In the genomic region with DNA sequence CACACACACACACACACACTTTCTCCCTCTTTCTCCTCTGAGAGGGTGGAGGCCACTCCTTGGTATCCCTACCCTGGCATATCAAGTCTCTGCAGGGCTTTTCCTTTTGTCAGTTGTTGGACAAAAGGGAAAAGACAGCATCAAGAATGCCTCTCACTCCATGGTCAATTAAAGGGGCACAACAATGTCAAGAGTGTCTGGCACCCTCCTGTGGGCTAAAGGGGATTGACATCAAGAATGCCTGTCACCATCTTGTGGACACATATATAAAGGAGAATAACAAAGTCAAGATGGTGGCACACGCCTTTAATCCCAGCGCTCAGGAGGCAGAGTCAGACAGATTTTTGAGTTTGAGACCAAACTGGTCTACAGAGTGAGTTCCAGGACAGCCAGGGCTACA, we compare ENCODE assay signal across 22 mouse cellular contexts. TPM values are rescaled to one million over a fixed set of nuclear protein-coding genes. Genes with fewer than 3 reads are reported as not detected.
"Had no signal": no experiment of that assay in that cellular context is flagged by ENCODE, and none has a peak within 500 bp of the region (broad histone marks: within the 10 kb centered on the region; RNA-seq: fewer than 3 reads in every experiment).

No protein-coding gene starts in this region.

- H3K27me3 ChIP-seq: limb, embryonic 13.5 days; midbrain, embryonic 12.5 days; stomach, embryonic 15.5 days had no signal

- H3K36me3 ChIP-seq: limb, embryonic 13.5 days; midbrain, embryonic 12.5 days; stomach, embryonic 15.5 days had no signal

- H3K27ac ChIP-seq: limb, embryonic 13.5 days; liver, embryonic 14.5 days; midbrain, embryonic 12.5 days; stomach, embryonic 15.5 days had no signal

- H3K9ac ChIP-seq: limb, embryonic 13.5 days; liver, embryonic 14.5 days; midbrain, embryonic 12.5 days; stomach, embryonic 15.5 days had no signal

- H3K4me2 ChIP-seq: limb, embryonic 13.5 days; midbrain, embryonic 12.5 days; stomach, embryonic 15.5 days had no signal

- DNase-seq: kidney, postnatal 10 days; left cerebral cortex, postnatal 4 days; lung, adult 18-20 months; right cerebral cortex, postnatal 14 days; thymus, adult 2 months; thymus, postnatal 36 days had no signal

- H3K9me3 ChIP-seq: limb, embryonic 13.5 days; midbrain, embryonic 12.5 days; stomach, embryonic 15.5 days had no signal

- H3K4me3 ChIP-seq: limb, embryonic 13.5 days; midbrain, embryonic 12.5 days; stomach, embryonic 15.5 days had no signal

- H3K4me1 ChIP-seq: limb, embryonic 13.5 days; midbrain, embryonic 12.5 days; stomach, embryonic 15.5 days had no signal

RNA-seq across cellular contexts. Expression of a gene that starts 4.8 kb away (rescaled TPM):
- total RNA-seq: layer of hippocampus, adult 8-10 months; layer of hippocampus, postnatal 14 days; left cerebral cortex, adult 18-20 months; left cerebral cortex, postnatal 10 days; left cerebral cortex, postnatal 4 days; liver, adult 2 months; megakaryocyte-erythroid progenitor cell, adult 5-6 weeks had no signal
- polyA plus RNA-seq: large intestine, adult 2 months; liver, adult 2 months; spleen, adult 2 months; thymus, adult 2 months had no signal

RNA-seq across cellular contexts. Expression of a gene that starts 17.3 kb away (rescaled TPM):
- total RNA-seq: layer of hippocampus, adult 8-10 months; layer of hippocampus, postnatal 14 days; left cerebral cortex, adult 18-20 months; left cerebral cortex, postnatal 10 days; left cerebral cortex, postnatal 4 days; liver, adult 2 months; megakaryocyte-erythroid progenitor cell, adult 5-6 weeks; midbrain, postnatal 0 days had no signal
- polyA plus RNA-seq: large intestine, adult 2 months; limb, embryonic 13.5 days; liver, adult 2 months; liver, embryonic 14.5 days; lung, embryonic 16.5 days; midbrain, embryonic 12.5 days; midbrain, postnatal 0 days; neural tube, embryonic 14.5 days; spleen, adult 2 months; stomach, embryonic 15.5 days; testis, adult 2 months had no signal

RNA-seq across cellular contexts. Expression of a gene that starts 22.1 kb away (rescaled TPM):
- total RNA-seq: layer of hippocampus, adult 8-10 months; layer of hippocampus, postnatal 14 days; left cerebral cortex, adult 18-20 months; left cerebral cortex, postnatal 10 days; left cerebral cortex, postnatal 4 days; liver, adult 2 months; megakaryocyte-erythroid progenitor cell, adult 5-6 weeks; midbrain, postnatal 0 days had no signal
- polyA plus RNA-seq: large intestine, adult 2 months; limb, embryonic 13.5 days; liver, adult 2 months; liver, embryonic 14.5 days; lung, embryonic 16.5 days; midbrain, embryonic 12.5 days; midbrain, postnatal 0 days; neural tube, embryonic 14.5 days; spleen, adult 2 months; stomach, embryonic 15.5 days; testis, adult 2 months; thymus, adult 2 months had no signal
